ENCODE assay signal across 15 mouse cellular contexts in the genomic region with DNA sequence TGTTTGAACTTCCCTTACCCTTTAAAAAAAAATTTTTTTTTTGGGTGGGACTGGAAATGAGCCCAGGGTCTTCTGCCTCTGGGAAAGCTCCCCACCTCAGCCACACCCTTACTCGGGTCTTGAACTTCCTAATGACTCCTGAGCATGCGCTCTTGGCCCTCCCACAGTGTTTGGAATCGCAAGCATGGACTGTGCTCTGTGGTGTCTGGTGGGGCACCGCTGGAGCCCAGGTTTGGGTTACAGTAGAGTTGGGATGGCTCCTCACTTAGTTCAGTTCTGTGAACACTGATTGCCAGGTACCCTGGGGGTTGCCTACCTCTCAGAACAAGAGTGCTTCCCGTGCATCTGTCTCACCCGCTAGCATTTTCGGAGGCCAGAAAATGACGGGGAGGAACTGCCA. TPM values are rescaled to one million over a fixed set of nuclear protein-coding genes. Genes with fewer than 3 reads are reported as not detected.
DNase-seq lines count a peak whose midpoint lies in the region; ATAC-seq and TF ChIP-seq lines count a peak whose summit lies in the region.
"Had no signal": no experiment of that assay in that cellular context is flagged by ENCODE, and none has a peak within 500 bp of the region (broad histone marks: within the 10 kb centered on the region; RNA-seq: fewer than 3 reads in every experiment).

No protein-coding gene starts in this region.

- TF ChIP-seq EP300 in heart, adult 2 months (IDR thresholded peaks at IDR 0.05; ENCODE audit: insufficient read depth, low read depth, low read length), result no peak
- TF ChIP-seq EP300 in MEL (IDR thresholded peaks at IDR 0.05; ENCODE audit: low read depth in 1 of 2, low read length in 2 of 2), result no peak

- peak overlapping the region; percentile 20; the same call in 1 of the 2 replicates for H3K27ac ChIP-seq in heart, adult 2 months
- peak overlapping the region; percentile 8; the same call in 1 of the 2 replicates for H3K27ac ChIP-seq in limb, embryonic 12.5 days
- H3K27ac ChIP-seq in limb, embryonic 10.5 days, result no peak overlapping the region
- H3K27ac ChIP-seq in MEL (ENCODE audit: control insufficient read depth, low read depth, low read length), result no peak overlapping the region
- peak overlapping the region; percentile 23; the same call in 1 of the 2 replicates for H3K27ac ChIP-seq in liver, embryonic 13.5 days
- H3K27ac ChIP-seq in forebrain, embryonic 14.5 days (ENCODE audit: low read depth, low read length), result no peak overlapping the region
- H3K27ac ChIP-seq: left cerebral cortex, adult 2 months; midbrain, embryonic 10.5 days had no signal

- peak in 1 of 2 experiments; percentile 51 for DNase-seq in heart, adult 2 months
- DNase-seq in heart, postnatal 14 days, result no peak
- DNase-seq in limb, embryonic 10.5 days (ENCODE audit: low spot score), result no peak
- no peak for DNase-seq in MEL (ENCODE audit: low read depth, low spot score)
- no peak for DNase-seq in liver, embryonic 13.5 days
- DNase-seq in forebrain, embryonic 14.5 days (ENCODE audit: low spot score), result no peak
- no peak for DNase-seq in urinary bladder, postnatal 10 days (ENCODE audit: low spot score)
- DNase-seq: adrenal gland, postnatal 14 days; B cell, adult 2 months; spleen, adult 18-20 months; thymus, postnatal 4 days had no signal

- H3K9ac ChIP-seq in heart, adult 2 months (ENCODE audit: low read depth, low read length), result no peak overlapping the region
- H3K9ac ChIP-seq in limb, embryonic 12.5 days (replicated peaks), result no peak overlapping the region
- H3K9ac ChIP-seq in MEL (ENCODE audit: control insufficient read depth, low read depth, low read length, poor library complexity, severe bottlenecking), result no peak overlapping the region
- no peak overlapping the region for H3K9ac ChIP-seq in liver, embryonic 13.5 days
- H3K9ac ChIP-seq in forebrain, embryonic 14.5 days (ENCODE audit: low read length), result no peak overlapping the region

- H3K79me2 ChIP-seq in heart, adult 2 months (replicated peaks; ENCODE audit: control insufficient read depth, insufficient read depth, low read length), result 0 out of 2 replicates have a peak, but pooled peaks cover 3% of the 10 kb centered on the region
- H3K79me2 ChIP-seq in MEL (ENCODE audit: control insufficient read depth, insufficient read depth, low read length, poor library complexity), result no peaks in the 10 kb centered on the region

- TF ChIP-seq RAD21 in MEL (IDR thresholded peaks at IDR 0.05; ENCODE audit: low read depth, low read length), result no peak

- H3K4me3 ChIP-seq in heart, adult 2 months, result 0 out of 2 replicates have a peak overlapping the region, but pooled peaks have one; percentile 20
- H3K4me3 ChIP-seq in limb, embryonic 12.5 days (replicated peaks), result no peak overlapping the region
- H3K4me3 ChIP-seq in limb, embryonic 10.5 days, result no peak overlapping the region
- H3K4me3 ChIP-seq in MEL (ENCODE audit: control insufficient read depth in 1 of 2, insufficient read depth in 1 of 2, low read depth in 2 of 2, low read length in 2 of 2), result no peak overlapping the region
- H3K4me3 ChIP-seq in liver, embryonic 13.5 days (replicated peaks), result no peak overlapping the region
- no peak overlapping the region for H3K4me3 ChIP-seq in forebrain, embryonic 14.5 days (ENCODE audit: low read depth, low read length)
- H3K4me3 ChIP-seq: left cerebral cortex, adult 2 months; midbrain, embryonic 10.5 days had no signal

- H3K4me2 ChIP-seq in limb, embryonic 12.5 days, result no peak overlapping the region
- no peak overlapping the region for H3K4me2 ChIP-seq in liver, embryonic 13.5 days
- H3K4me2 ChIP-seq in forebrain, embryonic 14.5 days (ENCODE audit: low read length), result no peak overlapping the region

- peaks cover 5% of the 10 kb centered on the region; the same call in 1 of the 2 replicates for H3K9me3 ChIP-seq in limb, embryonic 12.5 days
- H3K9me3 ChIP-seq in limb, embryonic 10.5 days (replicated peaks), result no peaks in the 10 kb centered on the region
- no peaks in the 10 kb centered on the region for H3K9me3 ChIP-seq in MEL (replicated peaks; ENCODE audit: insufficient read depth, low read length)
- H3K9me3 ChIP-seq in liver, embryonic 13.5 days (replicated peaks), result no peaks in the 10 kb centered on the region
- H3K9me3 ChIP-seq in forebrain, embryonic 14.5 days (replicated peaks; ENCODE audit: control insufficient read depth, low read length), result no peaks in the 10 kb centered on the region
- H3K9me3 ChIP-seq: midbrain, embryonic 10.5 days had no signal

- H3K36me3 ChIP-seq in heart, adult 2 months (ENCODE audit: control insufficient read depth, insufficient read depth, low read length), result no peaks in the 10 kb centered on the region
- no peaks in the 10 kb centered on the region for H3K36me3 ChIP-seq in limb, embryonic 12.5 days
- H3K36me3 ChIP-seq in limb, embryonic 10.5 days, result peaks cover 6% of the 10 kb centered on the region; the same call in 1 of the 2 replicates
- H3K36me3 ChIP-seq in MEL (ENCODE audit: control insufficient read depth in 1 of 2, insufficient read depth in 2 of 2, low read length in 2 of 2), result peaks cover 0 to 18% of the 10 kb centered on the region in 2 experiments; a peak in 2 of 4 replicates
- no peaks in the 10 kb centered on the region for H3K36me3 ChIP-seq in liver, embryonic 13.5 days
- H3K36me3 ChIP-seq in forebrain, embryonic 14.5 days (ENCODE audit: control insufficient read depth, insufficient read depth, low read length), result no peaks in the 10 kb centered on the region
- H3K36me3 ChIP-seq: midbrain, embryonic 10.5 days had no signal

- intact Hi-C loops in heart, adult 2 months (cut with DNase I), result no loop called here
- intact Hi-C loops in heart, postnatal 14 days (cut with DNase I), result no loop called here

- no peak for ATAC-seq in limb, embryonic 12.5 days (ENCODE audit: insufficient number of reproducible peaks, insufficient read depth, low FRiP score, low TSS enrichment, low read depth)
- ATAC-seq in liver, embryonic 13.5 days (ENCODE audit: low read depth), result no peak
- no peak for ATAC-seq in forebrain, embryonic 14.5 days
- ATAC-seq: Patski had no signal

- H3K4me1 ChIP-seq in heart, adult 2 months (ENCODE audit: control insufficient read depth, insufficient read depth, low read length), result peaks cover 11% of the 10 kb centered on the region
- H3K4me1 ChIP-seq in limb, embryonic 12.5 days (replicated peaks), result peaks cover 32% of the 10 kb centered on the region
- H3K4me1 ChIP-seq in limb, embryonic 10.5 days, result peaks cover 22% of the 10 kb centered on the region
- peaks cover 4 to 23% of the 10 kb centered on the region in 2 experiments; a peak in 2 of 4 replicates for H3K4me1 ChIP-seq in MEL (ENCODE audit: control insufficient read depth in 1 of 2, insufficient read depth in 2 of 2, low read length in 2 of 2)
- peaks cover 52% of the 10 kb centered on the region for H3K4me1 ChIP-seq in liver, embryonic 13.5 days (replicated peaks)
- H3K4me1 ChIP-seq in forebrain, embryonic 14.5 days (ENCODE audit: control insufficient read depth, insufficient read depth, low read length), result peaks cover under 1% of the 10 kb centered on the region; the same call in 1 of the 2 replicates

- no peak for TF ChIP-seq POLR2A in heart, adult 2 months (IDR thresholded peaks at IDR 0.05; ENCODE audit: insufficient read depth, low read depth, low read length)
- TF ChIP-seq POLR2A in MEL (IDR thresholded peaks at IDR 0.05; ENCODE audit: control insufficient read depth in 1 of 2, insufficient read depth in 1 of 2, low read depth in 1 of 2, low read length in 2 of 2, poor library complexity in 1 of 2), result no peak

- no peaks in the 10 kb centered on the region for H3K27me3 ChIP-seq in heart, adult 2 months (ENCODE audit: control insufficient read depth, insufficient read depth, low read length)
- H3K27me3 ChIP-seq in limb, embryonic 12.5 days, result peaks cover 3% of the 10 kb centered on the region; the same call in 1 of the 2 replicates
- no peaks in the 10 kb centered on the region for H3K27me3 ChIP-seq in limb, embryonic 10.5 days (ENCODE audit: low read depth, poor library complexity, severe bottlenecking)
- H3K27me3 ChIP-seq in MEL (ENCODE audit: control insufficient read depth in 1 of 2, insufficient read depth in 2 of 2, low read length in 2 of 2), result no peaks in the 10 kb centered on the region
- peaks cover 19% of the 10 kb centered on the region for H3K27me3 ChIP-seq in liver, embryonic 13.5 days
- peaks cover 5% of the 10 kb centered on the region; the same call in 1 of the 2 replicates for H3K27me3 ChIP-seq in forebrain, embryonic 14.5 days (replicated peaks; ENCODE audit: control insufficient read depth, insufficient read depth, low read length)
- H3K27me3 ChIP-seq: Patski had no signal

- no peak for TF ChIP-seq CTCF in heart, adult 2 months (IDR thresholded peaks at IDR 0.05)
- no peak for TF ChIP-seq CTCF in MEL (IDR thresholded peaks at IDR 0.05 in 2 of 3, conservative IDR thresholded peaks at IDR 0.05 in 1 of 3; ENCODE audit: control insufficient read depth in 1 of 3, insufficient read depth in 1 of 3, low read depth in 2 of 3, low read length in 3 of 3, poor library complexity in 1 of 3, severe bottlenecking in 1 of 3)

- WGBS in heart, adult 2 months, result 40% methylated on average over 8 of the region's 8 CpGs
- 42% methylated on average over 8 of the region's 8 CpGs for WGBS in limb, embryonic 12.5 days
- WGBS in limb, embryonic 10.5 days, result 53% methylated on average over 8 of the region's 8 CpGs
- 46% methylated on average over 8 of the region's 8 CpGs for WGBS in liver, embryonic 13.5 days (ENCODE audit: insufficient replicate concordance)
- 43% methylated on average over 8 of the region's 8 CpGs for WGBS in forebrain, embryonic 14.5 days

TF ChIP-seq in MEL, 35 proteins besides CTCF, POLR2A, EP300 and RAD21:
- TF ChIP-seq ZNF384 (IDR thresholded peaks at IDR 0.05; ENCODE audit: low read depth, low read length), result 0 out of 2 replicates have a peak, but pooled peaks have one; percentile 20
- no peak for TF ChIP-seq ZMIZ1 (IDR thresholded peaks at IDR 0.05; ENCODE audit: low read depth, low read length)

RNA-seq across cellular contexts. Expression of gene Plekhg3, which starts 10.8 kb away (rescaled TPM):
- total RNA-seq in heart, adult 2 months (2021), result 10 to 100 TPM; 11.6 to 13.6 TPM
- polyA plus RNA-seq in heart, adult 2 months (2012; rRNA removed), result 12.9 and 16.8 TPM in 2 replicates
- 10 to 100 TPM; 19.1 to 20.4 TPM for total RNA-seq in heart, postnatal 14 days (2021)
- 6.2 and 7.4 TPM in 2 replicates for polyA plus RNA-seq in limb, embryonic 12.5 days (2016; fragmentation: Nextera tagmentation; extraction: Ambion mirVana)
- 5.7 and 6.2 TPM in 2 replicates for polyA plus RNA-seq in limb, embryonic 10.5 days (2016; fragmentation: Nextera tagmentation; extraction: Ambion mirVana)
- 0.92 and 1.9 TPM in 2 replicates for total RNA-seq in MEL (2012; rRNA removed)
- 1 to 10 TPM in 1 of 2 experiments, not detected in 1; 7.0 TPM for polyA plus RNA-seq in MEL (2012; ENCODE audit: insufficient read depth in 1 of 2, insufficient read length in 2 of 2, low read depth in 1 of 2, low replicate concordance in 2 of 2, missing spikeins in 1 of 2)
- 1.7 and 1.9 TPM in 2 replicates for polyA plus RNA-seq in liver, embryonic 13.5 days (2015; fragmentation: Nextera tagmentation; extraction: Ambion mirVana)
- polyA plus RNA-seq in forebrain, embryonic 14.5 days (2014; fragmentation: Nextera tagmentation; extraction: Ambion mirVana), result 0.47 and 0.64 TPM in 2 replicates

Comparison
In these comparisons a context has a peak if more than half of its experiments do, and no peak if none do; other contexts are left out.
1. H3K27ac ChIP-seq: peak in heart, adult 2 months (single experiment), limb, embryonic 12.5 days (single experiment) and liver, embryonic 13.5 days (single experiment); none in limb, embryonic 10.5 days (single experiment), MEL (single experiment) and forebrain, embryonic 14.5 days (single experiment).